Mouse (Mus musculus): ENCODE results near the gene Prrg2.
A peak's percentile ranks its signal among the peaks of the same experiment; 100 is the strongest.

Prrg2 gene

GRCm38 (mm10) chr7:45056329-45056971 lies 6.0 kb downstream of the Prrg2 start:
- DNase-seq: peak; percentile 52 to 56

- peak; percentile 90 to 95 for DNase-seq
Measured at GRCm38 (mm10) chr7:45053931-45054510, 8.5 kb downstream of the Prrg2 start.

GRCm38 (mm10) chr7:45053117-45053930 lies 9.2 kb downstream of the Prrg2 start:
- DNase-seq: peak; percentile 82 to 86

- DNase-seq: no peak
Measured at GRCm38 (mm10) chr7:45052862-45053116, 9.7 kb downstream of the Prrg2 start, which contains the start of gene Prr12. TSS of gene Prr12 (minus strand) at chr7:45052881.

GRCm38 (mm10) chr7:45052181-45052861 lies 10.2 kb downstream of the Prrg2 start:
- peak; percentile 67 to 71 for DNase-seq

GRCm38 (mm10) chr7:45051601-45051974 lies 10.9 kb downstream of the Prrg2 start:
- no peak for DNase-seq

GRCm38 (mm10) chr7:45050945-45051600 lies 11.4 kb downstream of the Prrg2 start:
- DNase-seq: peak; percentile 91 to 92

GRCm38 (mm10) chr7:45048923-45049657 lies 13.4 kb downstream of the Prrg2 start:
- peak in 1 of 2 experiments; percentile 18 for DNase-seq

GRCm38 (mm10) chr7:45048001-45048890 lies 14.2 kb downstream of the Prrg2 start:
- peak; percentile 41 to 45 for DNase-seq

- no peak for DNase-seq
Measured at GRCm38 (mm10) chr7:45047491-45047890, 15.0 kb downstream of the Prrg2 start.

- DNase-seq: no peak
Measured at GRCm38 (mm10) chr7:45046853-45047350, 15.6 kb downstream of the Prrg2 start.

GRCm38 (mm10) chr7:45045741-45046140 lies 16.7 kb downstream of the Prrg2 start:
- peak; percentile 32 to 37 for DNase-seq

- DNase-seq: no peak
Measured at GRCm38 (mm10) chr7:45043307-45043706, 19.2 kb downstream of the Prrg2 start.

- no peak for DNase-seq
Measured at GRCm38 (mm10) chr7:45040851-45041250, 21.6 kb downstream of the Prrg2 start.

GRCm38 (mm10) chr7:45038411-45038810 lies 24.1 kb downstream of the Prrg2 start:
- no peak for DNase-seq

- peak; percentile 78 to 82 for DNase-seq
Measured at GRCm38 (mm10) chr7:45037720-45038361, 24.6 kb downstream of the Prrg2 start.

GRCm38 (mm10) chr7:45036702-45037101 lies 25.8 kb downstream of the Prrg2 start:
- no peak for DNase-seq

- DNase-seq: no peak
Measured at GRCm38 (mm10) chr7:45035631-45036030, 26.8 kb downstream of the Prrg2 start.

GRCm38 (mm10) chr7:45033722-45034359 lies 28.6 kb downstream of the Prrg2 start:
- DNase-seq: no peak

- DNase-seq: no peak
Measured at GRCm38 (mm10) chr7:45030857-45031256, 31.6 kb downstream of the Prrg2 start.

Data from cerebellum, postnatal 10 days (tissue).